Mouse (Mus musculus): ENCODE results near the gene Resf1. TPM values are rescaled to one million over a fixed set of nuclear protein-coding genes. Genes with fewer than 3 reads are reported as not detected.
"Not testable (repeated sequence)": the region's sequence is repeated elsewhere in the genome, so short reads cannot be mapped to it uniquely, and the experiment has no call there.

Gene Resf1
- total and polyA plus RNA-seq, 3 experiments = 12.4 to 20.9 (median 14.7) TPM

DNA sequence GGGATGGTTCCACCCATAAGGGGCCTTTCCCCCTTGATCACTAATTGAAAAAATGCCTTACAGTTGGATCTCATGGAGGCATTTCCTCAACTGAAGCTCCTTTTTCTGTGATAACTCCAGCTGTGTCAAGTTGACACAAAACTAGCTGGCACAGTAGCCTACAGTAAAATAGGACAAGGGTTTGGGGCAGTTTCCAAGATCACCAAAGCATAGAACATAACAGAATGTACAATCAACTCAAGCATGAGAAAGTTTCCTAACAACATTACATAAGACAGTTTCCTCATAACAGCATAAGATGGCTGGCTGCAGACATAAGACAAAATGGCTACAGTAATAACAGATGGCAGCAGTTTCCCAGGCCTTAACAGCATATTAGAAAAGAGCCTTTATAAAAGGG is 6.0 kb upstream of the Resf1 start:
- H3K9ac ChIP-seq (ENCODE audit: insufficient read depth, low read depth); H3K27me3 ChIP-seq (replicated peaks); in situ Hi-C loops (cut with MboI; ENCODE audit: low pct_ligation_motif_present, low pct_unique_long_range_greater_than_20kb, low sequenced_read_pairs); H3K27ac ChIP-seq (ENCODE audit: insufficient read depth, low read depth); H3K4me3 ChIP-seq (replicated peaks in 1 of 3; ENCODE audit: low read depth in 2 of 3, low read length in 2 of 3, poor library complexity in 1 of 3); H3K4me2 ChIP-seq (ENCODE audit: insufficient read depth, low read depth, poor library complexity, severe bottlenecking); H3K79me2 ChIP-seq (replicated peaks; ENCODE audit: control insufficient read depth, extremely low read depth, insufficient read depth, poor library complexity, severe bottlenecking); dilution Hi-C loops (cut with MboI; ENCODE audit: extremely low pct_ligation_motif_present, extremely low pct_unique_long_range_greater_than_20kb, low sequenced_read_pairs); H3K4me1 ChIP-seq (ENCODE audit: control insufficient read depth in 1 of 2, insufficient read depth in 2 of 2); DNase-seq (ENCODE audit: extremely low read depth): not testable (repeated sequence)
- peaks cover 32% of the 10 kb centered on the region for H3K9me3 ChIP-seq (replicated peaks; ENCODE audit: low read length)
- H3K36me3 ChIP-seq (replicated peaks in 1 of 2; ENCODE audit: control insufficient read depth in 1 of 2, insufficient read depth in 1 of 2, low read length in 1 of 2) = peaks cover 2 to 10% of the 10 kb centered on the region in 2 experiments

DNA sequence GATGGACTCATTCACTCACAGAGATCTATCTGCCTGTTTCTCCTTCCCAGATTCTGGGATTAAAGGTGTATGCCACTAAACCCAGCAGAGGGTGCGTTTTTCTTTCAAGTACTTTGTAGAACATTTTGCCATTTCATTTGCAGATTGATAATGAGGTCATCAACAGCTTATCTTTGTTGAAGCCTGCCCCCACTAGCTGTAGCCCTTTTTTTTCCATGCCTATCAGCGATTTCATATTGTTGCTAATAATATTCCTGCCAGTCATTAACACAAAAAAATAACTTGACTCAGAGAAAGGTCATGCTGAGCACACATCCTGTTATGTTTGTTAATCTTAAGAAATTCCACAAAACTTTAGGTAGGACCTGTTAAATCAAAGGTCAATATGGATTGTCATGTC is 2.1 kb upstream of the Resf1 start:
- Histone ChIP-seq H3K36me3 (replicated peaks in 1 of 2; ENCODE audit: control insufficient read depth in 1 of 2, insufficient read depth in 1 of 2, low read length in 1 of 2) (peaks cover 5 to 13% of the 10 kb centered on the region in 2 experiments), H3K9me3 (replicated peaks; ENCODE audit: low read length) (peaks cover 28% of the 10 kb centered on the region), H3K4me2 (ENCODE audit: insufficient read depth, low read depth, poor library complexity, severe bottlenecking) (no peak overlapping the region), H3K4me3 (replicated peaks in 1 of 3; ENCODE audit: low read depth in 2 of 3, low read length in 2 of 3, poor library complexity in 1 of 3) (no peak overlapping the region), H3K27ac (ENCODE audit: insufficient read depth, low read depth) (no peak overlapping the region), H3K9ac (ENCODE audit: insufficient read depth, low read depth) (no peak overlapping the region), H3K27me3 (replicated peaks) (no peaks in the 10 kb centered on the region), H3K79me2 (replicated peaks; ENCODE audit: control insufficient read depth, extremely low read depth, insufficient read depth, poor library complexity, severe bottlenecking) (peaks cover 17% of the 10 kb centered on the region), H3K4me1 (ENCODE audit: control insufficient read depth in 1 of 2, insufficient read depth in 2 of 2) (peaks cover 0 to 17% of the 10 kb centered on the region in 2 experiments; a peak in 2 of 4 replicates)
- DNase-seq (ENCODE audit: extremely low read depth) = no peak
- in situ Hi-C loops (cut with MboI; ENCODE audit: low pct_ligation_motif_present, low pct_unique_long_range_greater_than_20kb, low sequenced_read_pairs) = no loop called here
- TF ChIP-seq SMC3 (IDR thresholded peaks at IDR 0.05; ENCODE audit: low read depth, low read length) (no peak), CHD2 (IDR thresholded peaks at IDR 0.05; ENCODE audit: low read length) (no peak), MAX (IDR thresholded peaks at IDR 0.05; ENCODE audit: low read length) (no peak), MEF2A (IDR thresholded peaks at IDR 0.05; ENCODE audit: borderline replicate concordance, low read depth, low read length) (no peak), TBP (conservative IDR thresholded peaks at IDR 0.05; ENCODE audit: low read depth, low read length) (no peak), JUND (conservative IDR thresholded peaks at IDR 0.05; ENCODE audit: low read depth, low read length) (no peak)
- dilution Hi-C loops (cut with MboI; ENCODE audit: extremely low pct_ligation_motif_present, extremely low pct_unique_long_range_greater_than_20kb, low sequenced_read_pairs) = no loop called here

DNA sequence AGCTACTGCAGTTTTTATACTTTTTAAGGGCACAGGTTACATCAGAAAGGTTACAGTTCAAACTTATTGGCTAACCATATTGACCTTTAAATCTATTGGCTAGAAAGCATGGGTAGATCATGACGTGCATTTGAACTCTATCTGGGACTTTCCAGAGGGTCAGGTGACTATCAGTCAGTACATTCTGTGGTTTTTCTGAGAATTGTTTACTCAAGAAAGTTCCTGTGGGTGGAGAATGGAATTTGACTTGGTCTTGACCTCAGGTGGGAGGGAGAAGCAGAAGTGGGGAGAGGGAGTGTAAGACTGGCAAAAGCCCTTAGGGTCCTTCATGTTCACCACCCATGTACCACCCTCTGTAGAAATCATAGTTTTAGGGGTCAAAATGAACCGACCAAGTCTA is 1.4 kb upstream of the Resf1 start:
- no peak for TF ChIP-seq GABPA (IDR thresholded peaks at IDR 0.05; ENCODE audit: insufficient replicate concordance, low read depth, low read length)
- TF ChIP-seq MAFK (IDR thresholded peaks at IDR 0.05; ENCODE audit: insufficient replicate concordance, low read length) = no peak
- no peak for TF ChIP-seq RCOR1 (conservative IDR thresholded peaks at IDR 0.05; ENCODE audit: low read depth, low read length)
- TF ChIP-seq USF2 (conservative IDR thresholded peaks at IDR 0.05; ENCODE audit: low read depth, low read length) = no peak
- Histone ChIP-seq H3K79me2 (replicated peaks; ENCODE audit: control insufficient read depth, extremely low read depth, insufficient read depth, poor library complexity, severe bottlenecking) (peaks cover 17% of the 10 kb centered on the region), H3K4me3 (replicated peaks in 1 of 3; ENCODE audit: low read depth in 2 of 3, low read length in 2 of 3, poor library complexity in 1 of 3) (no peak overlapping the region), H3K4me2 (ENCODE audit: insufficient read depth, low read depth, poor library complexity, severe bottlenecking) (no peak overlapping the region), H3K27ac (ENCODE audit: insufficient read depth, low read depth) (no peak overlapping the region), H3K36me3 (replicated peaks in 1 of 2; ENCODE audit: control insufficient read depth in 1 of 2, insufficient read depth in 1 of 2, low read length in 1 of 2) (peaks cover 5 to 15% of the 10 kb centered on the region in 2 experiments), H3K4me1 (ENCODE audit: control insufficient read depth in 1 of 2, insufficient read depth in 2 of 2) (peaks cover 0 to 24% of the 10 kb centered on the region in 2 experiments; a peak in 2 of 4 replicates), H3K9me3 (replicated peaks; ENCODE audit: low read length) (peaks cover 28% of the 10 kb centered on the region), H3K27me3 (replicated peaks) (no peaks in the 10 kb centered on the region), H3K9ac (ENCODE audit: insufficient read depth, low read depth) (no peak overlapping the region)
- DNase-seq (ENCODE audit: extremely low read depth) = no peak
- dilution Hi-C loops (cut with MboI; ENCODE audit: extremely low pct_ligation_motif_present, extremely low pct_unique_long_range_greater_than_20kb, low sequenced_read_pairs) = no loop called here
- in situ Hi-C loops (cut with MboI; ENCODE audit: low pct_ligation_motif_present, low pct_unique_long_range_greater_than_20kb, low sequenced_read_pairs) = no loop called here

Data from CH12.LX (cell line).